Mouse (Mus musculus) myocyte (in vitro differentiated cells): ENCODE measurements at regions not wholly inside any gene's neighbourhood (a gene's known extent, or its start where the extent isn't known, plus 50 kb on each side); places are given as distances from the start of the nearest gene placed in this dataset.

Experiments
- CEBPB ChIP-seq: IDR thresholded peaks from 2 replicates; pipeline ENCODE4 v1.6.1; 2011; ENCODE audit warnings: mild to moderate bottlenecking, moderate library complexity; ENCODE audit not compliant: poor library complexity, insufficient read depth, severe bottlenecking
- E2F4 ChIP-seq: IDR thresholded peaks from one replicate; pipeline ENCODE4 v1.6.1; 2011; ENCODE audit warnings: mild to moderate bottlenecking, control low read depth, moderate library complexity; ENCODE audit not compliant: insufficient read depth
- MAX ChIP-seq: IDR thresholded peaks from one replicate; pipeline ENCODE4 v1.6.1; 2011; ENCODE audit warnings: low read depth, mild to moderate bottlenecking, control low read depth
- MYOD1 ChIP-seq, 3 experiments: IDR thresholded peaks; one replicate each; pipeline ENCODE4 v1.6.1; 2011; ENCODE audit warnings: control low read depth in 2 of 3, low read depth in 2 of 3, mild to moderate bottlenecking in 2 of 3, moderate library complexity in 1 of 3; ENCODE audit not compliant: insufficient read length in 2 of 3, control insufficient read depth in 1 of 3
- MYOG ChIP-seq, 3 experiments: IDR thresholded peaks; one replicate each; pipeline ENCODE4 v1.6.1; 2011; ENCODE audit warnings: control low read depth in 2 of 3, low read depth in 2 of 3, mild to moderate bottlenecking in 2 of 3; ENCODE audit not compliant: insufficient read length in 2 of 3, control insufficient read depth in 1 of 3, insufficient read depth in 1 of 3
- POLR2A ChIP-seq: IDR thresholded peaks from one replicate; pipeline ENCODE4 v1.6.1; 2011; ENCODE audit warnings: low read depth, mild to moderate bottlenecking, control low read depth, moderate library complexity; ENCODE audit not compliant: insufficient read length
- POLR2AphosphoS2 ChIP-seq: IDR thresholded peaks from one replicate; pipeline ENCODE4 v1.6.1; 2011; ENCODE audit warnings: low read depth, control low read depth; ENCODE audit not compliant: insufficient read length
- REST ChIP-seq: IDR thresholded peaks from one replicate; pipeline ENCODE4 v1.6.1; 2011; ENCODE audit warnings: mild to moderate bottlenecking, control low read depth, moderate library complexity; ENCODE audit not compliant: insufficient read depth, insufficient read length
- SRF ChIP-seq: IDR thresholded peaks from one replicate; pipeline ENCODE4 v1.6.1; 2011; ENCODE audit warnings: low read depth; ENCODE audit not compliant: control insufficient read depth, insufficient read length
- TCF12 ChIP-seq: IDR thresholded peaks from one replicate; pipeline ENCODE4 v1.6.1; 2011; ENCODE audit warnings: mild to moderate bottlenecking, control low read depth; ENCODE audit not compliant: poor library complexity, insufficient read depth, severe bottlenecking
- TCF3 ChIP-seq: IDR thresholded peaks from one replicate; pipeline ENCODE4 v1.6.1; 2011; ENCODE audit warnings: low read depth, control low read depth; ENCODE audit not compliant: insufficient read length
- USF1 ChIP-seq: IDR thresholded peaks from one replicate; pipeline ENCODE4 v1.6.1; 2011; ENCODE audit warnings: low read depth, mild to moderate bottlenecking, control low read depth, moderate library complexity

DNA sequence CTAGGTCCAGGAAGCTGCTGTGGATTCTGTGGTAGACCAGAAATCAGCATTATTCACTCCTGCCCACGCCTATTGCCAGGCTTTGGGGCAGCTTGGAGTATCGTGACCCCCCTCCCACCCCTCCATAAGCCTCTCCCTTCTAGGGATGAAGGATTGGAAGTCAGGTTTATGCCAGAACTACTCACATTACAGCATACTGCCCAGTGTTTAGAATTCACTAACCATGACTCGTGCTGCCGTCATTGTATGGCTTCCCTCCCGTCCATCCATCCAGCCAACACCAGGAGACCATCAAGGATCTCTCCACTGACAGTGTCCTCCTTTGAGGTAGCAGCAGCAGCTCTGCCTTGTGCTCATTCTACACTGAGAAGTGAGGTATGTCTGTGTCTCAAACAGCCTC is 62.4 kb upstream of the Ret start:
- TF ChIP-seq TCF3 (no peak), POLR2A (no peak), USF1 (no peak), MYOG (IDR thresholded peaks at IDR 0.05; ENCODE audit: control insufficient read depth in 1 of 3, insufficient read depth in 1 of 3, insufficient read length in 2 of 3, low read depth in 2 of 3) (no peak), TCF12 (no peak), SRF (no peak), MYOD1 (IDR thresholded peaks at IDR 0.05; ENCODE audit: control insufficient read depth in 1 of 3, insufficient read length in 2 of 3, low read depth in 2 of 3) (no peak), MAX (no peak), E2F4 (no peak), REST (no peak), POLR2AphosphoS2 (no peak), CEBPB (no peak)
